Mouse (Mus musculus) ES-Bruce4 (cell line): ENCODE results near the gene Anks1b. TPM values are rescaled to one million over a fixed set of nuclear protein-coding genes. Genes with fewer than 3 reads are reported as not detected.

Experiments used
- H3K27ac ChIP-seq: 2 replicates; pipeline ENCODE4 v1.5.1; 2012; ENCODE audit warnings: low read length, inconsistent platforms; ENCODE audit not compliant: insufficient read depth
- H3K27me3 ChIP-seq: 2 replicates; pipeline ENCODE4 v1.6.1; 2012; ENCODE audit warnings: mild to moderate bottlenecking, low read length, inconsistent platforms; ENCODE audit not compliant: control insufficient read depth, poor library complexity, insufficient read depth, severe bottlenecking
- H3K36me3 ChIP-seq: 2 replicates; pipeline ENCODE4 v1.6.1; 2012; ENCODE audit warnings: inconsistent platforms, mild to moderate bottlenecking, low read length, moderate library complexity; ENCODE audit not compliant: control insufficient read depth, poor library complexity, insufficient read depth, severe bottlenecking
- H3K4me1 ChIP-seq: one replicate; pipeline ENCODE4 v1.8.1; 2011; ENCODE audit warnings: low read length; ENCODE audit not compliant: control insufficient read depth, insufficient read depth
- H3K4me3 ChIP-seq: 2 replicates; pipeline ENCODE4 v1.5.1; 2011; ENCODE audit warnings: low read depth, mild to moderate bottlenecking, low read length
- H3K9ac ChIP-seq: 2 replicates; pipeline ENCODE4 v1.6.1; 2012; ENCODE audit warnings: low read depth, mild to moderate bottlenecking, inconsistent platforms; ENCODE audit not compliant: poor library complexity, severe bottlenecking
- H3K9me3 ChIP-seq: replicated peaks from 2 replicates; pipeline ENCODE4 v1.6.1; 2012; ENCODE audit warnings: mild to moderate bottlenecking, low read length, inconsistent platforms; ENCODE audit not compliant: control insufficient read depth, poor library complexity, insufficient read depth, severe bottlenecking
- CTCF ChIP-seq: IDR thresholded peaks from one replicate; pipeline ENCODE4 v1.8.1; 2011; ENCODE audit warnings: low read depth, low read length
- EP300 ChIP-seq: IDR thresholded peaks from 2 replicates; pipeline ENCODE4 v1.6.1; 2011; ENCODE audit warnings: low read depth, low read length; ENCODE audit not compliant: insufficient read depth
- POLR2A ChIP-seq: IDR thresholded peaks from one replicate; pipeline ENCODE4 v1.8.1; 2011; ENCODE audit warnings: low read length; ENCODE audit not compliant: insufficient read depth
- polyA plus RNA-seq: library from polyadenylated mRNA; stranded (reverse); fragments of >200 nt; gene quantifications from 2 replicates; pipeline ENCODE4 v1.2.4, GENCODE M21; 2011; ENCODE audit warnings: low read depth; ENCODE audit not compliant: missing spikeins, insufficient read depth, insufficient read length

The Anks1b gene
- polyA plus RNA-seq, 1 experiment = 2.3 TPM

DNA sequence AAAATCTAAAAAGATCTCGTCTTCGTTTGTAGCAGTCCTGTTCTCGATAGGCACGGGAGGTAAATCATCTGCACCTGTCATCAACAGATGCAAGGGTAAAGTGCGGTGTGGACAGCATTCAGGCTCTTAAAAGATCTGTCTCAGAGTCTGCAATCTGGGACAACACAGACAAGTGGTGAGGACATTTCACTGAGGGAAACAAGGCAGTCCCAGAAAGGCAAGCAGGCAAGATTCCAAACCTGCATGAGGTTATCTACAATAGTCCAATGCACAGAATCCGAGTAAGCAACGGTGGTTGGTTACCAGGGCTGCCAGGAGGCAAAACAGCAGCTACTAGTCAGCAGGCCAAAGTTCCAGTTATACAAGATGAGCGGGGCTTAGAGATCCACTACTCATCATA, 912.4 kb downstream of the Anks1b start:
- no peak overlapping the region for H3K27ac ChIP-seq
- no peak for TF ChIP-seq EP300
- no peak for TF ChIP-seq POLR2A
- no peak for TF ChIP-seq CTCF
- H3K4me3 ChIP-seq = no peak overlapping the region
- no peaks in the 10 kb centered on the region for H3K27me3 ChIP-seq
- no peaks in the 10 kb centered on the region for H3K4me1 ChIP-seq
- no peaks in the 10 kb centered on the region for H3K9me3 ChIP-seq
- no peaks in the 10 kb centered on the region for H3K36me3 ChIP-seq
- no peak overlapping the region for H3K9ac ChIP-seq

DNA sequence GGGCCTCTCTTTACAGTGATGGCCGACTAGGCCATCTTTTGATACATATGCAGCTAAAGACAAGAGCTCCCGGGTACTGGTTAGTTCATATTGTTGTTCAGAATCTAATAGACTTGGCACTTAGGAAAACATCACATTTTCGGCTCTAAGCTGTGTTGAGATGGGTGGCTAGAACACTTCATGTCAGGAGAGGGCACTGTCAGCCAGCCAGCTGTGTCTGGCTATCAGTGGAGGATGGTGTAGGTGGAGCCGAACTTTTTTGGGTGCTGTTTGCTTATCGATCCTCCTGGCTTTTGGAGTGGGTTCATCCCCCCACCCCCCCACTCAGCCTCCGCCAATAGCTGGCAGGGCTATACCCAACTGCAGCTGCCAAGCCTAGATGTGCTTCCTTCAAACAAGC, 929.8 kb downstream of the Anks1b start:
- H3K9ac ChIP-seq = no peak overlapping the region
- no peaks in the 10 kb centered on the region for H3K27me3 ChIP-seq
- no peaks in the 10 kb centered on the region for H3K36me3 ChIP-seq
- no peak for TF ChIP-seq EP300
- peak; percentile 26 for TF ChIP-seq CTCF
- H3K4me1 ChIP-seq = no peaks in the 10 kb centered on the region
- H3K27ac ChIP-seq = no peak overlapping the region
- H3K4me3 ChIP-seq = no peak overlapping the region
- H3K9me3 ChIP-seq = no peaks in the 10 kb centered on the region

DNA sequence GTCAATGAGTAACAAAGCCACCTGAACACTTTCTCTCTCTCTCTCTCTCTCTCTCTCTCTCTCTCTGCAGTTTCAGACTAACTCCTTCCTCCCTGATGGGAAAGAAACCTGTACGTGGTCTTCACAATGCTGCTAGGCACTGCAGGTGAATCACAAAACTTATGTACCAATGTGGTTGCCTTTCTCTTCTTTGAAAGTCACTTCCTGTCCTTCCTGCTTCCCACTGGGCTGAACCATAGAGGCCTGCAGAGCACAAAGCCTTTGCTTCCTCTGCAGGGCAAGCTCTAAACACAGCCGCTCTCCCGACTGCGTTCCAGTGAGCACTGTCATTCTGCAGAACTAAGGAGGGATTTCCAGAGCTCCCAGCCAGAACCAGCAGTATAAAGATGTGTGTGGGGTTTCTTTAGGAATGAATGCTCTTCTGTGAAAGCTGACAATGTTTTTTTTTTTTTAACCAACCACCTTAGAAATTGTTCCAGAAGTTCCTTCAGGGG, 931.3 kb downstream of the Anks1b start:
- no peak overlapping the region for H3K27ac ChIP-seq
- no peaks in the 10 kb centered on the region for H3K9me3 ChIP-seq
- no peaks in the 10 kb centered on the region for H3K4me1 ChIP-seq
- H3K36me3 ChIP-seq = no peaks in the 10 kb centered on the region
- H3K4me3 ChIP-seq = no peak overlapping the region
- H3K27me3 ChIP-seq = no peaks in the 10 kb centered on the region
- TF ChIP-seq CTCF (no peak), EP300 (no peak), POLR2A (no peak)
- H3K9ac ChIP-seq = no peak overlapping the region

DNA sequence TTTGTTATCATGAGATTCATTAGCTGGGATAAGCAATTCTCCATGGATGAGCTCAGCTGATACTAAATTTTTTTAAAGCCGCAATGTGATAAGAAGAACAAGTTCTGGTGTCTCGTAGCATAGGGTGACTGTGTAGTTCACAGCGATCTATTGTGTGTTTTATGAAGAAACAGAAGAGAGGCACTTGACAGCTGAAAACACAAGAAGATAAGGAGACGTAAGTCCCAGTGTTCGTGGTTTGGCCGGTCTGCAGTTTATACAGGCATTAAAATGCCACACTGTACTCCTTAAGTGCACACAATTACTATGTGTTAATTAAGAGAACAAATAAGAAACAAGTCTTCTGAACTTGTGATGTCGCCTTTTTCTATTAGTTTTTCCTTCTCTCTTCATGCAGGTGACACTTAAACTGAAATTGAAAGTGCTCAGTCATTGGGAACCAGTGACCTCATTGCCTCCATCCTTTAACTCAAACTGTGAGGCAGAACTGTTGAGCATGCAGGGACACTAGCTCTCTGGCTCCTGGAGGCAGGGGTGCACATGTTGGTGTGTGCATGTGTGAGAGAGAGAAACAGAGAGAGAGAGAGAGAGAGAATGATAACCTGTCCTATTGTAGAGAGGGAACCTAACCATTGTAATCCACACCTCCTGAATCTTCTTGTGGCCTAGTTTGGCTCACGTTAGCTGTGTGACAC, 935.5 kb downstream of the Anks1b start:
- H3K4me3 ChIP-seq = no peak overlapping the region
- no peaks in the 10 kb centered on the region for H3K9me3 ChIP-seq
- no peak overlapping the region for H3K9ac ChIP-seq
- no peaks in the 10 kb centered on the region for H3K27me3 ChIP-seq
- H3K27ac ChIP-seq = no peak overlapping the region
- no peaks in the 10 kb centered on the region for H3K36me3 ChIP-seq
- H3K4me1 ChIP-seq = no peaks in the 10 kb centered on the region
- TF ChIP-seq POLR2A (no peak), EP300 (no peak), CTCF (no peak)

DNA sequence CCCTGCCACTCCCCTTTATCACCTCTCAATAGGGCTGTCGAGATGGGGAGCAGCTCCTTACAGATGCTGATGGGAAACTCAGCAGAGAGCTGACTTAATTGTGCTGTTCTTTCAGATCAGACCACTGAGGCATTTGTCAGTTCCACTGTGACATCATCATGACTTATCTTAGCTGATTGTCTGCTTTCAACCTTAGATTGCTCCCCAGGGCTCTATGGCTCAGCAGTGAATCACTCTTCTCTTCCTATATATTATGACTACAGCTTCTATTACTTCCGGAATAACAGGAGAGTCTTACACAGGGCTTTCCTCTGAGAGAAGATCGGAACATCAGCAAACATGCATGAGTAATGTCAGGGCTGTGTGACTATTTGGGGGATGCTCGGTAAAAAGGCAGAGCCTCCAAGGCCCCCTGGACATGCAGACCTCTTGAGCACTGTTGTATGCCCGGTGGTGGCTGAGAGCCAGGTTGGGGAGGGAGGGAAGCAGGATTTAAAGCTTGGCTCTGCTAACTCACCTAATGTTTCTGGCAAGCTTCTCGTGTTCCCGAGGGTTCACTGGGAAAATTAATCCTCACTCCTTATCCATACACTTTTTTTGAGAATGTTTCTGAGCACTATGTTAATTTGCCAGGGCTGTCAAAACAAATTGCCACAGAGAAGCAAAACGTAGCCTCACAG, 936.7 kb downstream of the Anks1b start:
- no peak overlapping the region for H3K9ac ChIP-seq
- no peak for TF ChIP-seq POLR2A
- no peak for TF ChIP-seq EP300
- TF ChIP-seq CTCF = no peak
- H3K4me1 ChIP-seq = no peaks in the 10 kb centered on the region
- no peaks in the 10 kb centered on the region for H3K9me3 ChIP-seq
- no peak overlapping the region for H3K27ac ChIP-seq
- no peaks in the 10 kb centered on the region for H3K36me3 ChIP-seq
- no peak overlapping the region for H3K4me3 ChIP-seq
- no peaks in the 10 kb centered on the region; the same call in 1 of the 2 replicates for H3K27me3 ChIP-seq

DNA sequence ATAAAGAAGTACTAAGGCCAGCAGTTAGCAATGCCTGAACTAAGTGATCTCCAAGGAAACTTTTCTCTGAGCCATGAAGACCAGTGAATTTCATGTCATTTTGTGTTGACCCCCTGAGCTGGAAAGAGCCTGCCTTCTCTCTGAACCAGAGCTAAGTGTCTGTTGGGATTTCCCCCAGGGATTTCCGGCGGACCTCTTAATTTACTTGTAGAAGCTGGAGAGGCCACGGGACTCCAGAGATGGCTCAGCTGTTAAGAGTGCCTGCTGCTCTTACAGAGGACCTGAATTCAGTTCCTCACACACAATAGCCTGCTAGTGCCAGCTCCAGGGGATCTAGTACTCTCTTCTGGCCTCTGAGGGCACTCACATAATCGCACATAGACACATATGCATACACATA, 938.1 kb downstream of the Anks1b start:
- Histone ChIP-seq H3K27ac (no peak overlapping the region), H3K9ac (no peak overlapping the region), H3K27me3 (no peaks in the 10 kb centered on the region; the same call in 1 of the 2 replicates), H3K36me3 (no peaks in the 10 kb centered on the region), H3K9me3 (no peaks in the 10 kb centered on the region), H3K4me1 (no peaks in the 10 kb centered on the region), H3K4me3 (no peak overlapping the region)
- TF ChIP-seq EP300 = no peak
- no peak for TF ChIP-seq POLR2A
- no peak for TF ChIP-seq CTCF
